Mouse (Mus musculus) erythroid progenitor cell, adult 5-6 weeks (primary cell): ENCODE data around the gene Morf4l1. TPM values are rescaled to one million over a fixed set of nuclear protein-coding genes. Genes with fewer than 3 reads are reported as not detected.

ENCODE experiments used
- ATAC-seq: replicated peaks from 2 replicates; pipeline ENCODE4 v1.8.0; 2016; ENCODE audit warnings: moderate number of reproducible peaks, mild to moderate bottlenecking, moderate TSS enrichment, inconsistent platforms; ENCODE audit not compliant: poor library complexity, low FRiP score, severe bottlenecking
- total RNA-seq, 2 experiments: library from RNA; stranded (forward) in 1 of 2; stranded (reverse) in 1 of 2; fragments of 150-400 nt in 1 of 2; fragments of 186-747, 209-891 nt in 1 of 2; gene quantifications; 2 replicates each; pipeline versions ENCODE4 v1.2.3 to v1.2.4; 2015 to 2017; ENCODE audit warnings: low replicate concordance in 2 of 2

The Morf4l1 gene
- total RNA-seq (2015; ENCODE audit: low replicate concordance) (188 and 231 TPM in 2 replicates), total RNA-seq (2017; ENCODE audit: low replicate concordance) (144 and 175 TPM in 2 replicates)

GRCm38 (mm10) chr9:90114567-90115307 is at the start of gene Morf4l1:
Morf4l1 (minus strand) TSS chr9:90114774.
- peak; percentile 90 for ATAC-seq

- ATAC-seq, result no peak
Observed at GRCm38 (mm10) chr9:90163749-90164095, 49.1 kb upstream of the Morf4l1 start.

GRCm38 (mm10) chr9:90162926-90163748 is 48.6 kb upstream of the Morf4l1 start, which contains the start of gene Adamts7:
Adamts7 (plus strand) TSS chr9:90163069.
- ATAC-seq, result peak; percentile 50; the same call in 1 of the 2 replicates

GRCm38 (mm10) chr9:90162243-90162925 is 47.8 kb upstream of the Morf4l1 start:
- no peak for ATAC-seq

- no peak for ATAC-seq
Observed at GRCm38 (mm10) chr9:90146869-90147268, 32.3 kb upstream of the Morf4l1 start.

GRCm38 (mm10) chr9:90145788-90146187 is 31.2 kb upstream of the Morf4l1 start:
- no peak for ATAC-seq

- ATAC-seq, result no peak
Observed at GRCm38 (mm10) chr9:90136678-90136965, 22.0 kb upstream of the Morf4l1 start.

GRCm38 (mm10) chr9:90135963-90136677 is 21.5 kb upstream of the Morf4l1 start:
- ATAC-seq, result no peak

- no peak for ATAC-seq
Observed at GRCm38 (mm10) chr9:90135466-90135865, 20.9 kb upstream of the Morf4l1 start.

GRCm38 (mm10) chr9:90133562-90134355 is 19.2 kb upstream of the Morf4l1 start:
- ATAC-seq, result no peak

- no peak for ATAC-seq
Observed at GRCm38 (mm10) chr9:90128636-90129201, 14.1 kb upstream of the Morf4l1 start.

GRCm38 (mm10) chr9:90127146-90127545 is 12.6 kb upstream of the Morf4l1 start:
- ATAC-seq, result no peak

GRCm38 (mm10) chr9:90126260-90127010 is 11.9 kb upstream of the Morf4l1 start:
- peak; percentile 91 for ATAC-seq

- ATAC-seq, result no peak
Observed at GRCm38 (mm10) chr9:90125416-90126099, 11.0 kb upstream of the Morf4l1 start.

GRCm38 (mm10) chr9:90124873-90125245 is 10.3 kb upstream of the Morf4l1 start:
- no peak for ATAC-seq

GRCm38 (mm10) chr9:90124156-90124872 is 9.7 kb upstream of the Morf4l1 start:
- no peak for ATAC-seq

GRCm38 (mm10) chr9:90122246-90122740 is 7.7 kb upstream of the Morf4l1 start:
- ATAC-seq, result no peak
